Mouse (Mus musculus) T-helper 1 cell (primary cell): Measurements from ENCODE around the gene Gja4.

Experiments used
- in situ Hi-C: fragments of 300-600 bp; cut with MboI, MseI; formaldehyde crosslinking; loops from one replicate; pipeline ENCODE4 v1.15.1; 2025; ENCODE audit warnings: high pct_unique_total_duplicates

The Gja4 gene

GRCm38 (mm10) chr4:127324759-127325158, 10.9 kb upstream of the Gja4 start:
- in situ Hi-C loops: no loop called here

DNA sequence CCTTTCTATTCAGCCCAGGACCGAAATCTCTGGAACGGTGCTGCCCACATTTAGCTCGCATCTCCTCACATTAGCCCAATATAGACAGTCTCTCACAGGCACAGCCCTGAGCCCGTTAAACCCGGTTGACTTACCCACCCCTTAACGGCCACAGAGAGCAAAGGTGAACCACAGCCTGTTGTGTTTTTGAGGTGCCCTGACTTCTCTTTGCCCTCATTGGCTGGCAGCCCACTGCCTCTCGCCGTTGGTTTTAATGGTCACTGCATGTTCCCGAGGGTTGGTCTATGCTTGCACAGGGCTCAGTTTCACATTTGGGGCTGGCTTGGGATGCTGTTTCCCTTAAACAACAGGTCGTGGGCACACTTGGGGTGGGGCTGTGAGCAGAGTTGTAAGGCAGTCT, 10.5 kb upstream of the Gja4 start:
- in situ Hi-C loops: no loop called here

GRCm38 (mm10) chr4:127323651-127324050, 9.8 kb upstream of the Gja4 start:
- in situ Hi-C loops: no loop called here

- in situ Hi-C loops: no loop called here
Measured at GRCm38 (mm10) chr4:127319613-127320012, 5.8 kb upstream of the Gja4 start.

GRCm38 (mm10) chr4:127317143-127317542, 3.3 kb upstream of the Gja4 start:
- in situ Hi-C loops: no loop called here

DNA sequence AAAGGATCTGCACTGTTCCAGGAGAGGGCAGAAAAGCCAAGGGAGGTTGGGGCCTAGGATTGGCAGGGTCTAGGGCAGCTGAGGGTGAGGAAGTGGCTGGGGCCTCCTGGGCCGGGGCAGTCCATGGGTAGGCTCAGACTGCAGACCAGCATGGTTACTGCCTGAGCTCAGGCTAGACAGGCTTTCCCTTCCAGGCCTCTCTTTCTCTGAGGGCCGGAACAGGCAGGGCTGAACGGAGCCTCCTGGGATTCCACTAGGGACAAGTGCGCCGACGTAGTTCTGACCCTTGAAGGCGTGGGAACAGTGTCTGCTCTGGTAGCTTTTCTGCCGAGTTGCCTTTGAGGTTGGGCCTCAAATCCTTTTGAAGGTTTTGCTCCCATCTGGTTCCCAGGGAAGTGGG, 1.9 kb upstream of the Gja4 start:
- in situ Hi-C loops: no loop called here

DNA sequence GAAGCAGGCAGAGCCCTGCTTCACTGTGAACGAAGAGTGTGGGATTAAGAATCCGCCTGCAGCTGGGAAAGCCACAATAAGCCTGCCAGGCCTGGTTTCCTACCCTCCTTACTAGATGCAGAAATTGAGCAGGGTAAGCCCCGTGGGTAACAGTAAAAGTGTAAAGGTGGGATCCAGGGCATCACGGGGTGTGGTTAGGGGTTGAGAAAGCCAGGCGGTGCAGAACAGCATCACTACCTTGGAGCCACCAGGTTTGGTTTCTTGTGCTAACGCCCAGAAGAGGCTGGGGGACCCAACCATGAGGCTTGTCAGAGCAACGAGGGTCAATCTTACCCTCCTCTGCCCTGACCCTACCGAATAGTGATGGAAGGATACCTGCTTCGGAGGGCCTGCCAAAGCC, 746 bp upstream of the Gja4 start:
- in situ Hi-C loops: no loop called here

- in situ Hi-C loops: no loop called here
Measured at GRCm38 (mm10) chr4:127312349-127312748, 1.5 kb downstream of the Gja4 start.

DNA sequence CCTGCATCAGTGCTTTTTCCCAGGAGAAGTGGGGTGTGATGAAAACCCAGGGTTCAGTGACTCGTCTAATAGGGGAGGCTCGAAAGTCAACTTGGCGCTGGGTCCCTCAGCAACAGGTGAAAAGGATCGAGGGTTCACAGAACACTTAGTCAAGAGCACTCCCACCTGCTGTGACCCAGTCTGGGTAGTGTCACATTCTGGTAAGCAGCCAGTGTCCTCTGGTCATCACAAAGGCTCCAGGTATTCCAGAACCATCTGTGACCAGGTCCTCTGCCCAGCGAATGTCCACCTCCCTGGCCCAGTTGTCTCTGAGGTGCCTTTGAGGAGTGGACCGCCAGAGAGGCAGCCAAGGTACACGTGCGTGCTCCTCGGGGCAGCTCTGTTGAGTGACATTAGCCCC, 2.3 kb downstream of the Gja4 start:
- in situ Hi-C loops: no loop called here

DNA sequence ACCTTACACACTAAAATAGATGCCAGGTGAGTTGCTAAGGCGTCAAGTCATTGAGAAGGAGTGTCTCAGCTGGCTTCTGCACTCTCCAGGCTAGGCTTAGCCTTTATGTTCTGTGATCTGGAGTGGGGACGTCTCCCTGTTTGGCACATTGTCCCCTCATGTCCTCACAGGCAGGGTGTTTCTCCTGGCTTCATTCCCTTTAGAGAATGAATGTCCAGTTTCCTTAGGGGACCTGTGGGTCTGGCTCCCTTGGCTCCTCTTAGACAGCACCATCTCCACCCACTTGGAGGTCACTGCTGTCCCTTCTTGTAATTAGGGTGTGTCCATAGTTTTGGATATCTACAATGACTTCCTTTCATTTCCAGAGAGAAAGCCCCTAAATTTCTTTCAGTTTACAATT, 6.9 kb downstream of the Gja4 start:
- in situ Hi-C loops: no loop called here

DNA sequence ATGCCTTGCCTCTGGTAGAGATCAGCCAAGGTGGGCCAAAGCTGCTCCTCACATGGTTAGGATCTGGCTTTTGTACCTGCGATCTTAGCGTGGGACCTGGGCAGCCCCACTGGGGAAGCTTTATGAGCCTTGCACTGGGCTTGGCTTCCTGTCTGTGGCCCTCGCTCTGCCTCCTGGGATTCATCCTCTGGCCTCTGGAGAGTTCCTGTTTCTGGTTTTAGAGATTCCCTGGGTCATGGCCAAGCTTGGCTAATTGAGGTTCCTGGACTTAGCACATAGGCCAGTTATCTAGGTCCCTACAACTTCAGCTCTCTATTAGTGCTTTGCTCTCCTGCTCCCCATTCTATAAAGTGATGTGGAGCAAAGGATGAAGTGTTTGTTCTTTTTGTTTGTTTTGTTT, 10.0 kb downstream of the Gja4 start:
- in situ Hi-C loops: no loop called here

GRCm38 (mm10) chr4:127300503-127300902, 13.3 kb downstream of the Gja4 start:
- in situ Hi-C loops: no loop called here

- in situ Hi-C loops: no loop called here
Measured at GRCm38 (mm10) chr4:127292631-127293030, 21.2 kb downstream of the Gja4 start.

- in situ Hi-C loops: no loop called here
Measured at GRCm38 (mm10) chr4:127289039-127289548, 24.7 kb downstream of the Gja4 start.

- in situ Hi-C loops: no loop called here
Measured at GRCm38 (mm10) chr4:127286907-127287306, 26.9 kb downstream of the Gja4 start.

DNA sequence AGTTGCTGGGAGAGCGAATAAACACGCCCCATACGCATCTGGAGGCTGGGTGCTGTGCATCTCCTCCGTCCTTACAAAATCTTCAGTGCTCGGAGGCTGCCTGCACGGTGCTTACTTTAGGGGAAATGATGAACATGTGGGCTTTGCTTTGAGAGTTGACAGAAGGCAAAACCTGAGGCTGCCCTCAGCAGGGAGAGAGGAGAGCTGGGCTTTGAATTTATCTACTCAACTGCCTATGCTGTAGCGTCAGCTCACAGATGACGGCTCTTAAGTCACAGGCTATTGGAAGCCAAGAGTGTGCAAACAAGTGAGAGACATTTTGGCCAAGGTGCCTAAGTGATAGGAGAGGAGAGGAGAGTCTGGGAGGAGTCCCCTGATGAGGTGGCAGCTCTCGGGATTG, 34.6 kb downstream of the Gja4 start:
- in situ Hi-C loops: no loop called here

DNA sequence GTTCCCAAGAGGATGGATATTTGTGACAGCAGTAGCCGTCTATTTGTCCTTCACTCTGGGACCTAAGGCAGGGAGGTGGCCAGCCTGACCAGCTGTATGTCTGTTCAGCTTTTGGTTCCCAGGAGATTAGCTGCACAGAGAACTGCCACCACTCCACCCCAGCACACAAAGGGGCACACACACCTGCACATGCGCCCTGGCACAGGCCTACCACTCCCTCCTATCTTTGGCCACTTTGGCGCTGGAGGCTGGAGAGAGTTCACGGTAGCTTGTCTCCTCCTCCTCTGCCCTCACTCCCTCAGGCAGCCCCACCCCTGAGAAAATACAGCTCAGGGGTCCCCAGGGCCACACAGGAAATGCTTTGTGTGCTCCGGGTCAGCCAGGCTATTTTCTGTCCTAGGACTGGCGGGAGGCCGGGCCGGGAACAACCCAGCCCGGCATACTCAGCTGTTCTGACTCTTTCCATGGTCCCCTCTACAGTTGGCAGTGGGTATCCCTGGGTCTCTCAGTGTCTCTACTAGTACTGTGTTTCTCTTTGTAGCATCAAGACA, 35.3 kb downstream of the Gja4 start:
- in situ Hi-C loops: no loop called here

- in situ Hi-C loops: no loop called here
Measured at GRCm38 (mm10) chr4:127264183-127264554, 49.7 kb downstream of the Gja4 start.

DNA sequence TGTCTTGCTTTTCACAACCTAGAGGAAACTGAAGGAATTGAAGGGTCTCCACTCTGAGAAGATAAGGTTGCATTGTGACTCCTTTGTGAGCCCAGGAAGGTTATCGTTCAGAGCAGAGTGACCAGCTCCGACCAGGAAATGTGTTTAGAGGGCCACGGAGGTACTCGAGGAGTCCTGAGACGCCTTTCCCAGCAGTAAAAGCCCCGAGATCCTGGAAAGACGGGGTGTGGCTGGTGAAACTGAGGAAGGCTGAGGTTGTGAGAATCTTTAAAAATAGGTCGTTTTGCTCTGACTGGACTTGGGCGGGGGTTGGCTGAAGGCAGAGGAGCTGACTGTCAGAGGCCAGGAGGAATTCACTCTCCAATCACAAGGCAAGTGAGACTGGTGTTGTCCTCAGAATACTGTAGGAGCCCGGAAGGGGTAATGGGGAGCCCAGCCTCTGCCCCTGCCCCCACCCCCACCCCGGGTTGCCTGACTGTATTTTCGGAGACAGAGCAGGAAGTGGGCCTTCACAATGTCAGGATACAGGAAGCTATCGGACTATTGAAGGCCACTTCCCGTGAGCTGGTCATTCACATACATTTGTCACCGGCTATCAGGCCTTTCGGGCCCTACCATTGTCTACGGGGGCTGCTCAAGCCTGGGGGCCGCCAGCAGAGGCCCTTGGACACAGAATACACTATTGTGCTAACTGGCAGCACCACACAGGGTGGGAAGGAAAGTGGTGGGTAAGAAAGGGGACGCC, 50.2 kb downstream of the Gja4 start:
- in situ Hi-C loops: no loop called here

DNA sequence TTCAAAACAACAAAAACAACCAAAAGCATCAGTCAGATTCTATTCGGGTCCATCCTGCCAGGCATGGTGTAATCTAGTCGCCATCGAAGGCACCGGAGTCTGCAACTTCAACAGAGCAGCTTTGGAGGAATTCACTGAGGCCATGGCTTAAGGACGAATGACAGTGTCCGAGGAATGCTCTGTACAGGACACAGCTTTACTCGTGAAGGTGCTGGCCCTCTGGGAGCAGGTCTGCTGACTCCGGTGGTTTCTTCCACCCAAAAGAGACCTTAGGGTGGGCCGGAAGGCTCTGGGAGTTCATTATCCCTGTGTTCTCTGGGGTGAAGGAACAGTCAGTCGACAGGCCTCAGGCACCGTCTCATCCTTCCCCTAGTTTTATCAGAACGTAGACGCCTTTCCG, 52.2 kb downstream of the Gja4 start:
- in situ Hi-C loops: no loop called here
